Mouse (Mus musculus): ENCODE data around the gene Tm2d3. TPM values are rescaled to one million over a fixed set of nuclear protein-coding genes. Genes with fewer than 3 reads are reported as not detected.

Tm2d3 gene
- total and polyA plus RNA-seq, 3 experiments, result 118 to 229 (median 150) TPM

DNA sequence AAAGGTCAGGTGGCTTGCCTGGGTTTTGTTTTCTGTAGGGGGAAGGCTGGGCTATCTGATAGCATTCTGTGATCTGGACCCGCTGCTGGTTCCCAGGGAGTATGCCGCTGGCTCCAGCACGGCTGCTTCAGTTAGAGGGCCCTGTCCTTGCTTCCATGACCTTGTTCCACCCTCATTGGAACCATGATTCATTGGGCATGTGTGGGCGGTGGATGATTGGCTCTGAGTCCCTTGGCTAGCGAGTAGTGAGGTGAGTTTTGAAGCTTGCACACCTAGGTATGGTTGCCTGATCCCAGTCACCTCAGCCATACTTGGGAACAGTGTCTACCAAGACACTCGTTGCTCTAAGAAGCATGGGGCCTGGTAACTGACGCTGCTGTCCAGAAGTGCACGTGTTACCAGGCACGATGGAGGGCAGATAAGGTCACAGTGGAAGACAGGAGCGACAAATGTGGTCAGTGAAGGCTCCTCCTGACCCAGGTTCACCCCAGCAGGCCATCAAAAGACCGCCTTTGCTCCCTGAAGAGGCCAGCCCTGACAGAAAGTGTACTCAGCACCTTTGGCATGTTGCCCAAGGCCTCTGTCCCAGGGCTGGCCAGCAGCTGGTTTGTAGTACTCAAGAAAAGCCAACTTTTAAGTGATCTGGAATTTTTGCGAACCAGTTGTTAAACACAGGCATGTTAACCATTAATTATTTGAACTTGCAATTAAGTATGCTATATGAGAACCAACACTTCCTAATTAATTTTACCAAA is 46.5 kb downstream of the Tm2d3 start:
- TF ChIP-seq ZMIZ1 (IDR thresholded peaks at IDR 0.05; ENCODE audit: low read depth, low read length) (no peak), NRF1 (IDR thresholded peaks at IDR 0.05; ENCODE audit: low read depth, low read length) (no peak), MEF2A (IDR thresholded peaks at IDR 0.05; ENCODE audit: borderline replicate concordance, low read depth, low read length) (no peak), USF1 (IDR thresholded peaks at IDR 0.05; ENCODE audit: low read depth, low read length) (no peak), TCF12 (IDR thresholded peaks at IDR 0.05; ENCODE audit: low read depth, low read length) (no peak), MAZ (IDR thresholded peaks at IDR 0.05; ENCODE audit: low read depth, low read length) (no peak), RAD21 (IDR thresholded peaks at IDR 0.05; ENCODE audit: low read depth, low read length) (no peak), CTCF (conservative IDR thresholded peaks at IDR 0.05 in 1 of 2, IDR thresholded peaks at IDR 0.05 in 1 of 2; ENCODE audit: low read depth in 2 of 2, low read length in 2 of 2) (no peak), RCOR1 (conservative IDR thresholded peaks at IDR 0.05; ENCODE audit: low read depth, low read length) (no peak)

GRCm38 (mm10) chr7:65742857-65743256 is 51.9 kb downstream of the Tm2d3 start:
- dilution Hi-C loops (cut with MboI; ENCODE audit: extremely low pct_ligation_motif_present, extremely low pct_unique_long_range_greater_than_20kb, low sequenced_read_pairs) (no loop called here), in situ Hi-C loops (cut with MboI; ENCODE audit: low pct_ligation_motif_present, low pct_unique_long_range_greater_than_20kb, low sequenced_read_pairs) (no loop called here)
- H3K79me2 ChIP-seq (replicated peaks; ENCODE audit: control insufficient read depth, extremely low read depth, insufficient read depth, poor library complexity, severe bottlenecking), result no peaks in the 10 kb centered on the region
- no peak overlapping the region for H3K4me3 ChIP-seq (replicated peaks in 1 of 3; ENCODE audit: low read depth in 2 of 3, low read length in 2 of 3, poor library complexity in 1 of 3)
- no peaks in the 10 kb centered on the region for H3K4me1 ChIP-seq (ENCODE audit: control insufficient read depth in 1 of 2, insufficient read depth in 2 of 2)
- no peak overlapping the region for H3K9ac ChIP-seq (ENCODE audit: insufficient read depth, low read depth)
- no peak overlapping the region for H3K4me2 ChIP-seq (ENCODE audit: insufficient read depth, low read depth, poor library complexity, severe bottlenecking)
- H3K9me3 ChIP-seq (replicated peaks; ENCODE audit: low read length), result peaks cover 3% of the 10 kb centered on the region
- TF ChIP-seq MXI1 (IDR thresholded peaks at IDR 0.05; ENCODE audit: low read depth, low read length) (no peak), PAX5 (IDR thresholded peaks at IDR 0.05; ENCODE audit: low read length) (no peak), KAT2A (IDR thresholded peaks at IDR 0.05; ENCODE audit: insufficient replicate concordance, low read length) (no peak), TBP (conservative IDR thresholded peaks at IDR 0.05; ENCODE audit: low read depth, low read length) (no peak), ZMIZ1 (IDR thresholded peaks at IDR 0.05; ENCODE audit: low read depth, low read length) (no peak), ZNF384 (IDR thresholded peaks at IDR 0.05; ENCODE audit: low read depth, low read length) (no peak), NELFE (IDR thresholded peaks at IDR 0.05; ENCODE audit: low read depth, low read length) (no peak), MAZ (IDR thresholded peaks at IDR 0.05; ENCODE audit: low read depth, low read length) (no peak)
- no peak overlapping the region for H3K27ac ChIP-seq (ENCODE audit: insufficient read depth, low read depth)
- H3K36me3 ChIP-seq (replicated peaks in 1 of 2; ENCODE audit: control insufficient read depth in 1 of 2, insufficient read depth in 1 of 2, low read length in 1 of 2), result no peaks in the 10 kb centered on the region
- H3K27me3 ChIP-seq (replicated peaks), result peaks cover 57% of the 10 kb centered on the region
- no peak for DNase-seq (ENCODE audit: extremely low read depth)

More for the DNA sequence above, 46.5 kb downstream of the Tm2d3 start:
- Histone ChIP-seq H3K4me2 (ENCODE audit: insufficient read depth, low read depth, poor library complexity, severe bottlenecking) (no peak overlapping the region), H3K4me3 (replicated peaks in 1 of 3; ENCODE audit: low read depth in 2 of 3, low read length in 2 of 3, poor library complexity in 1 of 3) (no peak overlapping the region), H3K79me2 (replicated peaks; ENCODE audit: control insufficient read depth, extremely low read depth, insufficient read depth, poor library complexity, severe bottlenecking) (no peaks in the 10 kb centered on the region), H3K27me3 (replicated peaks) (peaks cover 80% of the 10 kb centered on the region), H3K27ac (ENCODE audit: insufficient read depth, low read depth) (no peak overlapping the region), H3K9me3 (replicated peaks; ENCODE audit: low read length) (no peaks in the 10 kb centered on the region), H3K36me3 (replicated peaks in 1 of 2; ENCODE audit: control insufficient read depth in 1 of 2, insufficient read depth in 1 of 2, low read length in 1 of 2) (no peaks in the 10 kb centered on the region), H3K4me1 (ENCODE audit: control insufficient read depth in 1 of 2, insufficient read depth in 2 of 2) (no peaks in the 10 kb centered on the region), H3K9ac (ENCODE audit: insufficient read depth, low read depth) (no peak overlapping the region)
- dilution Hi-C loops (cut with MboI; ENCODE audit: extremely low pct_ligation_motif_present, extremely low pct_unique_long_range_greater_than_20kb, low sequenced_read_pairs) (no loop called here), in situ Hi-C loops (cut with MboI; ENCODE audit: low pct_ligation_motif_present, low pct_unique_long_range_greater_than_20kb, low sequenced_read_pairs) (no loop called here)
- DNase-seq (ENCODE audit: extremely low read depth), result no peak

Measured in CH12.LX (cell line).